Mouse (Mus musculus): ENCODE data around the gene Tpr. TPM values are rescaled to one million over a fixed set of nuclear protein-coding genes. Genes with fewer than 3 reads are reported as not detected.

The Tpr gene
- polyA plus RNA-seq, 1 experiment from 2014 or later: 139 TPM

- no peak overlapping the region for H3K4me3 ChIP-seq (ENCODE audit: low read depth, low read length)
- peaks cover 67% of the 10 kb centered on the region for H3K36me3 ChIP-seq (ENCODE audit: control insufficient read depth, insufficient read depth, low read length)
- H3K4me1 ChIP-seq (ENCODE audit: control insufficient read depth, insufficient read depth, low read length): no peaks in the 10 kb centered on the region
- H3K9ac ChIP-seq (replicated peaks; ENCODE audit: low read depth, low read length): no peak overlapping the region
- ATAC-seq (ENCODE audit: low read depth): no peak
- WGBS: 98% methylated on average over 3 of the region's 3 CpGs
- no peak overlapping the region for H3K27ac ChIP-seq (ENCODE audit: low read depth, low read length)
- H3K4me2 ChIP-seq (ENCODE audit: low read depth, low read length): no peak overlapping the region
- H3K9me3 ChIP-seq (ENCODE audit: control insufficient read depth, low read length): no peaks in the 10 kb centered on the region
- no peaks in the 10 kb centered on the region for H3K27me3 ChIP-seq (ENCODE audit: control insufficient read depth, insufficient read depth, low read length)
Observed at GRCm38 (mm10) chr1:150438641-150439040, 46.0 kb downstream of the Tpr start.

GRCm38 (mm10) chr1:150441731-150442130 lies 49.1 kb downstream of the Tpr start:
- H3K9ac ChIP-seq (replicated peaks; ENCODE audit: low read depth, low read length): no peak overlapping the region
- H3K36me3 ChIP-seq (ENCODE audit: control insufficient read depth, insufficient read depth, low read length): peaks cover 73% of the 10 kb centered on the region
- H3K4me3 ChIP-seq (ENCODE audit: low read depth, low read length): no peak overlapping the region
- no peak for ATAC-seq (ENCODE audit: low read depth)
- H3K4me2 ChIP-seq (ENCODE audit: low read depth, low read length): no peak overlapping the region
- H3K27me3 ChIP-seq (ENCODE audit: control insufficient read depth, insufficient read depth, low read length): no peaks in the 10 kb centered on the region
- H3K9me3 ChIP-seq (ENCODE audit: control insufficient read depth, low read length): no peaks in the 10 kb centered on the region
- H3K4me1 ChIP-seq (ENCODE audit: control insufficient read depth, insufficient read depth, low read length): no peaks in the 10 kb centered on the region
- H3K27ac ChIP-seq (ENCODE audit: low read depth, low read length): no peak overlapping the region
- WGBS: 81% methylated on average over 4 of the region's 4 CpGs

- ATAC-seq (ENCODE audit: low read depth): no peak
Observed at GRCm38 (mm10) chr1:150458977-150459376, 66.3 kb downstream of the Tpr start.

GRCm38 (mm10) chr1:150459599-150459998 lies 67.0 kb downstream of the Tpr start:
- no peak for ATAC-seq (ENCODE audit: low read depth)
- 86% methylated on average over 3 of the region's 3 CpGs for WGBS
- Histone ChIP-seq H3K9ac (replicated peaks; ENCODE audit: low read depth, low read length) (no peak overlapping the region), H3K4me3 (ENCODE audit: low read depth, low read length) (no peak overlapping the region), H3K27me3 (ENCODE audit: control insufficient read depth, insufficient read depth, low read length) (no peaks in the 10 kb centered on the region), H3K4me2 (ENCODE audit: low read depth, low read length) (no peak overlapping the region), H3K9me3 (ENCODE audit: control insufficient read depth, low read length) (no peaks in the 10 kb centered on the region), H3K36me3 (ENCODE audit: control insufficient read depth, insufficient read depth, low read length) (no peaks in the 10 kb centered on the region), H3K4me1 (ENCODE audit: control insufficient read depth, insufficient read depth, low read length) (no peaks in the 10 kb centered on the region), H3K27ac (ENCODE audit: low read depth, low read length) (no peak overlapping the region)

More at GRCm38 (mm10) chr1:150458977-150459376, 66.3 kb downstream of the Tpr start:
- no peak overlapping the region for H3K4me3 ChIP-seq (ENCODE audit: low read depth, low read length)
- 92% methylated on average over 5 of the region's 5 CpGs for WGBS
- no peaks in the 10 kb centered on the region for H3K4me1 ChIP-seq (ENCODE audit: control insufficient read depth, insufficient read depth, low read length)
- H3K27ac ChIP-seq (ENCODE audit: low read depth, low read length): no peak overlapping the region
- H3K9ac ChIP-seq (replicated peaks; ENCODE audit: low read depth, low read length): no peak overlapping the region
- no peaks in the 10 kb centered on the region for H3K36me3 ChIP-seq (ENCODE audit: control insufficient read depth, insufficient read depth, low read length)
- H3K9me3 ChIP-seq (ENCODE audit: control insufficient read depth, low read length): no peaks in the 10 kb centered on the region
- H3K27me3 ChIP-seq (ENCODE audit: control insufficient read depth, insufficient read depth, low read length): no peaks in the 10 kb centered on the region
- no peak overlapping the region for H3K4me2 ChIP-seq (ENCODE audit: low read depth, low read length)

- no peak for ATAC-seq (ENCODE audit: low read depth)
- no peaks in the 10 kb centered on the region for H3K36me3 ChIP-seq (ENCODE audit: control insufficient read depth, insufficient read depth, low read length)
- 87% methylated on average over 7 of the region's 7 CpGs for WGBS
Observed at GRCm38 (mm10) chr1:150460595-150460994, 68.0 kb downstream of the Tpr start.

GRCm38 (mm10) chr1:150463068-150463467 lies 70.4 kb downstream of the Tpr start:
- Histone ChIP-seq H3K4me3 (ENCODE audit: low read depth, low read length) (no peak overlapping the region), H3K4me2 (ENCODE audit: low read depth, low read length) (no peak overlapping the region), H3K9ac (replicated peaks; ENCODE audit: low read depth, low read length) (no peak overlapping the region), H3K4me1 (ENCODE audit: control insufficient read depth, insufficient read depth, low read length) (no peaks in the 10 kb centered on the region), H3K27me3 (ENCODE audit: control insufficient read depth, insufficient read depth, low read length) (no peaks in the 10 kb centered on the region), H3K27ac (ENCODE audit: low read depth, low read length) (no peak overlapping the region), H3K9me3 (ENCODE audit: control insufficient read depth, low read length) (no peaks in the 10 kb centered on the region), H3K36me3 (ENCODE audit: control insufficient read depth, insufficient read depth, low read length) (no peaks in the 10 kb centered on the region)
- WGBS: 91% methylated on average over 5 of the region's 5 CpGs
- no peak for ATAC-seq (ENCODE audit: low read depth)

More at GRCm38 (mm10) chr1:150460595-150460994, 68.0 kb downstream of the Tpr start:
- no peaks in the 10 kb centered on the region for H3K9me3 ChIP-seq (ENCODE audit: control insufficient read depth, low read length)
- H3K4me3 ChIP-seq (ENCODE audit: low read depth, low read length): no peak overlapping the region
- H3K4me2 ChIP-seq (ENCODE audit: low read depth, low read length): no peak overlapping the region
- H3K9ac ChIP-seq (replicated peaks; ENCODE audit: low read depth, low read length): no peak overlapping the region
- no peak overlapping the region for H3K27ac ChIP-seq (ENCODE audit: low read depth, low read length)
- H3K4me1 ChIP-seq (ENCODE audit: control insufficient read depth, insufficient read depth, low read length): no peaks in the 10 kb centered on the region
- no peaks in the 10 kb centered on the region for H3K27me3 ChIP-seq (ENCODE audit: control insufficient read depth, insufficient read depth, low read length)

GRCm38 (mm10) chr1:150463691-150464090 lies 71.1 kb downstream of the Tpr start:
- H3K36me3 ChIP-seq (ENCODE audit: control insufficient read depth, insufficient read depth, low read length): no peaks in the 10 kb centered on the region
- no peaks in the 10 kb centered on the region for H3K4me1 ChIP-seq (ENCODE audit: control insufficient read depth, insufficient read depth, low read length)
- no peak overlapping the region for H3K4me2 ChIP-seq (ENCODE audit: low read depth, low read length)
- 88% methylated on average over 4 of the region's 4 CpGs for WGBS
- no peaks in the 10 kb centered on the region for H3K9me3 ChIP-seq (ENCODE audit: control insufficient read depth, low read length)
- H3K4me3 ChIP-seq (ENCODE audit: low read depth, low read length): no peak overlapping the region
- no peak overlapping the region for H3K27ac ChIP-seq (ENCODE audit: low read depth, low read length)
- ATAC-seq (ENCODE audit: low read depth): no peak
- H3K9ac ChIP-seq (replicated peaks; ENCODE audit: low read depth, low read length): no peak overlapping the region
- H3K27me3 ChIP-seq (ENCODE audit: control insufficient read depth, insufficient read depth, low read length): no peaks in the 10 kb centered on the region

- H3K27ac ChIP-seq (ENCODE audit: low read depth, low read length): no peak overlapping the region
- no peaks in the 10 kb centered on the region for H3K9me3 ChIP-seq (ENCODE audit: control insufficient read depth, low read length)
- WGBS: 92% methylated on average over 10 of the region's 10 CpGs
- H3K4me3 ChIP-seq (ENCODE audit: low read depth, low read length): no peak overlapping the region
- no peak overlapping the region for H3K4me2 ChIP-seq (ENCODE audit: low read depth, low read length)
- no peaks in the 10 kb centered on the region for H3K27me3 ChIP-seq (ENCODE audit: control insufficient read depth, insufficient read depth, low read length)
- no peaks in the 10 kb centered on the region for H3K4me1 ChIP-seq (ENCODE audit: control insufficient read depth, insufficient read depth, low read length)
- H3K9ac ChIP-seq (replicated peaks; ENCODE audit: low read depth, low read length): no peak overlapping the region
- no peaks in the 10 kb centered on the region for H3K36me3 ChIP-seq (ENCODE audit: control insufficient read depth, insufficient read depth, low read length)
- ATAC-seq (ENCODE audit: low read depth): no peak
Observed at GRCm38 (mm10) chr1:150465364-150465763, 72.7 kb downstream of the Tpr start.

GRCm38 (mm10) chr1:150466132-150466531 lies 73.5 kb downstream of the Tpr start, which contains the start of gene Prg4:
Prg4 (minus strand) TSS chr1:150466165.
- 87% methylated on average over 3 of the region's 3 CpGs for WGBS

More at GRCm38 (mm10) chr1:150466132-150466531, 73.5 kb downstream of the Tpr start, which contains the start of gene Prg4:
- Histone ChIP-seq H3K4me1 (ENCODE audit: control insufficient read depth, insufficient read depth, low read length) (no peaks in the 10 kb centered on the region), H3K27me3 (ENCODE audit: control insufficient read depth, insufficient read depth, low read length) (no peaks in the 10 kb centered on the region), H3K9me3 (ENCODE audit: control insufficient read depth, low read length) (no peaks in the 10 kb centered on the region), H3K27ac (ENCODE audit: low read depth, low read length) (no peak within 1 kb of the TSS), H3K36me3 (ENCODE audit: control insufficient read depth, insufficient read depth, low read length) (no peaks in the 10 kb centered on the region), H3K4me3 (ENCODE audit: low read depth, low read length) (no peak within 1 kb of the TSS), H3K4me2 (ENCODE audit: low read depth, low read length) (no peak within 1 kb of the TSS), H3K9ac (replicated peaks; ENCODE audit: low read depth, low read length) (no peak within 1 kb of the TSS)
- ATAC-seq (ENCODE audit: low read depth): no peak
